Mouse (Mus musculus) thymus, adult 18-20 months (tissue): ENCODE data around the gene Cemip2.

ENCODE experiments used
- DNase-seq, 2 experiments: peaks; one replicate each; pipeline ENCODE4 v3.0.0; 2022; ENCODE audit warnings: mixed read lengths in 2 of 2

Gene Cemip2

DNA sequence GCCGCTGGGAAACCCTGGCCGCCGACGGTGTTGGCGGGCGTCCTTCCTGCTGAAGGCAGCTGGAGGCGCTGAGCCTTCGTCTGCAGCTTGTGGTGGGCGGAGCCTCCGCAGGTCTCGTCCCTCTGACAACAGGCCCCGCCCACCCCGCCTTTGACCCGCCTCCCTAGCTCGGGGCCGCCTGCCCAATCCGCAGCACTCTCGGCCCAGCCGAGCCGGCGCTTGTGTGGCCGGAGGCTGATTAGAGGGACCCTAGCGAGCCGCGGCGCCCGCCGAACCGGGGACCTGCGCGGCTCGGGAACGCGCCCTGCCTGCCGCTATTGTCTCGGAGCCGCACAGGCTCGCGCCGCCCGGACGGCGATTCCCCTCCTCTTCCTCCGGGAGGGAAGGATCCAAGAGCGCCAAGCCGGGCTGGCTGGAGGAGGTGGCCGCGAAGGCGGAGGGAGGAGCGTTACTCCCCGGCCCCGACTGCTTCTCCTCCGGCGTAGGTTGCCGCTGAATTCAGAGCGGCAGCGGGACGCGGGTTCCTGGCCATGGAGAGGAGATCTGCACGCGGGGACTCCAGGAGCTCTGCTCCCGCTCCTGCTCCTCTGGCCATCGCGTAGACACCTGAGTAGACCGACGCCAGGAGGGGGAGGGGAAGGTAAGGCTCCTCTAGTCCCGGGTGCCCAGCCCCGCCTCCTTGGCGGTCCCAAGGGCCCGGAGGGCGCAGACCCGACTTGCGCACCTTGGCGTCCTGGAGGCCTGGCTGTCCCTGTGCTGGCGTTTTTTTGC, at the start of gene Cemip2:
Gene Cemip2 (plus strand): TSS at position 196 of the 771 bp plus-strand sequence.
- peak; percentile 84 to 85 for DNase-seq

GRCm38 (mm10) chr19:21728342-21728741, 49.8 kb upstream of the Cemip2 start:
- DNase-seq: no peak

DNA sequence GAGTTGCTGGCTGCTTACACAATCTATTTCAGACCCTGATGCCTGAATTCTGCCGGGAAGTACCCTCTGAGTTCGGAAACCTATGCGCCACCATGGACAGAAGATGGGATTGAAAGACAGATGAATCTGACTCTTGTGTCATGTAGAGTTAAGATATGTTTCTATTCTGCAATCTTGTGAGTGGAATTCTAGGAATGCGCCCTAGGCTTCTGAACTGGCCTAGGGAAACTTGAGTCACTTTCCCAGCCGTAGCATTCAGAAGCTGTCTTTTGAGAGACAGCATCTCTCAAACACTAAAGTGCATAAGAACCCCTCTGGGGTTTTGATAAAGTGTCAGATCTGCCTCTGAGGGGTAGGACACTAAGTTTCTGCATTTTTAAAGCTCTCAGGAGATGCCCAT, 46.3 kb upstream of the Cemip2 start:
- DNase-seq: no peak

DNA sequence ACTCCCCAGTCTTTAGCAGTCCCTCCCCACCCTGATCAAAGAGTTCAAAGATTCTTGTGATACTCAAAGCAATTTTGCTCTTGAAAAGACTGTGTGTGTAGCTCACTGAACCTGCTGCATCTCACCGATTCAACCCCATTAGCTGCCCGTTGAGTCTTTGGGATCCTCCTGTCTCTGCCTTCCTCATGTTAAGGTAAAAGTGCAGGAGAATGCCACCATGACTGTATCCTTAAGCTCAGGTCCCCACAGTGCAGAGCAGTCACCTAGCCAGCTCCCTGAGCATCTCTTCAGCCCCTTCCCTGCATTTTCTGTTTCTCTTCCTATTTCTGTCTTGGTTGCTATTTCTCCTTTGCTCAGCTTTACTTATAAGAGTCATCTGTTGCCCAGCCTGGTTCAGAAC, 45.0 kb upstream of the Cemip2 start:
- DNase-seq: no peak

DNA sequence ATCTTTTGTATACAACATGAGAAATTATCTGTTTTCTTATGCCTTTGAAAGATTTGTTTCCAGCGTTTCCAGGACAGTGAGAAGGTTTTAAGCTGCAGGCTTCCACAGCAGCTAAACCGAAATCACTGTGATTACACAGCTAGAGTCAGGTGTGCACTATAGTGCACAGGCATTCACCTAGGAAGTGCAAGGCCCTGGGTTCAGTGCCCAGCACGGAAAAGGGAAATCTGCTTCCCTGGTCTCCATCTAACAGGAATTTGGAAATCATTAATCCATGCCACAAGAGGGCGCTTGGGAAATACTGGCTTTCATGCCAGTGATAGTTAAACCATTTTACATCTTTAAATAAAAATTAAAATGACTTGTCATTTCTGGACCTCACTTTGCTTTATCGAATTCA, 44.0 kb upstream of the Cemip2 start:
- DNase-seq: no peak

DNA sequence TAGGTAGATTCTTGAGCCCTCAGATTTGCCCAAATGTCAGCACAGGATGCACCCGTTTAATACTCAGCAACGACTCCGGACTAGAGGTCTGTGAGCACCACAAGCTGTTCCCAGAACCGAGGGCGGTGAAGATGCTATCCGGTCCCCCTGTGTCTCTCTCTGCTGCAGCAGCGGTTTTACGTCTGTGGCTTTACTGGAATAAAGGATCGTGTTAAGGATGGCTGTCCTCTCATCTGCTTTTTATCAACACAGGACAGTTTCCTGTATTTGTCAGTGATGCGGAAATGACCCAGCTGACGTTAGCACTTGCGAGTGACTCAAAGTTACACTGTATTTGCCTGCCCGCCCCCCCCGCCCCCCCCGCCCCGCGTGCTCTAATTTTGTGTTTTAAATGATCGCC, 40.7 kb upstream of the Cemip2 start:
- DNase-seq: no peak

GRCm38 (mm10) chr19:21737881-21738590, 40.1 kb upstream of the Cemip2 start:
- DNase-seq: no peak

GRCm38 (mm10) chr19:21738591-21739280, 39.4 kb upstream of the Cemip2 start:
- no peak for DNase-seq

DNA sequence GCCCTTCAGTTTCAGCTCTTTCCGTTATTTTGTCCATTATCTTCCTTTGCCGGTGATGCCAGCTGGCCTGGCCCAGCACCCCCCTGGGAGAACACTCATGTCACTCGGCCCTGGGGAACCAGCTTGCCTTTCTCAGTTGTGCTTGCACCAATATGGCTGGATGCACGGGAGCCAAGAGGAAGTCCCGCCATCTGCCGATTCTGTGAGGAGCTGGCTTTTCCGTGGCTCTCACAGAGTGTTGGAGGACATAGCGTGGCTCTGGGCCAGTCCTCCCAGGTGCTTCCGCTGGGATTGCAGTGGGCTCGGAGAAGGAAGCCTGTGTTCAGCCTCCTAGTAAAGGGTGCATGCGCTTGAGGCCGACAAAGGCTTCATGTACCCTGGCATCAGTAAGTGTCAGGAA, 36.0 kb upstream of the Cemip2 start:
- DNase-seq: no peak

- no peak for DNase-seq
Measured at GRCm38 (mm10) chr19:21745586-21745985, 32.6 kb upstream of the Cemip2 start.

GRCm38 (mm10) chr19:21747356-21747755, 30.8 kb upstream of the Cemip2 start:
- DNase-seq: peak; percentile 11 to 25

- DNase-seq: no peak
Measured at GRCm38 (mm10) chr19:21750154-21750553, 28.0 kb upstream of the Cemip2 start.

DNA sequence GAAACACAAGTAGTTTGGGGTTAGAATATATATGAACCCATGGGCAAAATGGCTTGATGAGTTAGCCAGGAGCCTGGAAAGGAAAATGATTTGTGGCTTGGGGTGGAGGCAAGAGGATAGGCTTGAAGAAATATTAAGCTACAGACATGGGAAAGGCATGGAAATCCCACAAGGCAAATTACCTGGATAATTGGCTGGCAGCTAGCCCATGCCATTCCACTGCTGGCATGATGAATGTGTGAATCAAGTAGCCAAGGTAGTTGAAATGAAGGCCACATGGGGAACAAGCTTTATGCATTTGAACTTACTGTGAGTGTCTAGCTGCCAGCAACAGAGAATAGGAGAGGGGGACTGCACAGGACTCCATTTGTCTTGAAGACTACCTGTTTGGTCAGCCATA, 16.5 kb upstream of the Cemip2 start:
- DNase-seq: no peak

DNA sequence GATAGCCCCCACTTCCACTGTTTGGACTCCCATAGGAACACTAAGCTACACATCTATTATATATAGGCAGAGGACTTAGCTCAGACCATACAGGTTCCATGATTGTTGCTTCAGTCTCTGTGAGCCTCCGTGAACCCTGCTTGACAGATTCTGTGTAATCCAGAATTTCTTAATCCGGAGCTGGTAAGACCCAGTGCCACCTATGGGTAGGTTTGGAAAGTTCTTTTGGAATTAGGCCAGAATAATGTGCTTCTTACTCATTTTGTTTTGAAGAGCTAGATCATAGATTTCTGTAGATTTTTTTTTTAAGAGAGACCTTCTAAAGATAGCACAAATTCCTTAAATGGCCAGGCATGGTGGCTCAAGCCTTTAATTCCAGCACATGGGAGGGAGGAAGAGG, 14.1 kb upstream of the Cemip2 start:
- DNase-seq: no peak

GRCm38 (mm10) chr19:21764738-21765137, 13.4 kb upstream of the Cemip2 start:
- no peak for DNase-seq

- no peak for DNase-seq
Measured at GRCm38 (mm10) chr19:21767500-21768045, 10.6 kb upstream of the Cemip2 start.

DNA sequence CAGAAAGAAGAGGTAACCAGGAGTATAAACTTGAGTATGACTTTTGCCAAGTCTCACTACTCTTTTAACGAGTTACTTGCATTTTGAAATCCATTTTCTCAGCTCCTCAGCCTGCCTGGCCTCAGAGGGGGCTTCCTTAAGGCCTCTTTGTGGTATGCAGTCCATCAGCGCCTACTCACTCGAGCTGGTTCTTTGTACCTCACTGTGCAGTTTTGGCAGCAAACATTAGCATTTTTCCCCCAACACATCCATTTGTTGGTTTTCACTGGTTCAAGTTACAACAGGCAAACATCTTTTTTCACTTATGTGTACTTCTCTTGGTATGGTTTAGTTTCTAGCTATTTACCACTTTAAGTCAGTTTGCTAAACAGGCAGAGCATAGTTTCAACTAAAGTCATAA, 8.3 kb upstream of the Cemip2 start:
- no peak for DNase-seq

- DNase-seq: no peak
Measured at GRCm38 (mm10) chr19:21771586-21771985, 6.6 kb upstream of the Cemip2 start.

GRCm38 (mm10) chr19:21773621-21774020, 4.5 kb upstream of the Cemip2 start:
- no peak for DNase-seq

DNA sequence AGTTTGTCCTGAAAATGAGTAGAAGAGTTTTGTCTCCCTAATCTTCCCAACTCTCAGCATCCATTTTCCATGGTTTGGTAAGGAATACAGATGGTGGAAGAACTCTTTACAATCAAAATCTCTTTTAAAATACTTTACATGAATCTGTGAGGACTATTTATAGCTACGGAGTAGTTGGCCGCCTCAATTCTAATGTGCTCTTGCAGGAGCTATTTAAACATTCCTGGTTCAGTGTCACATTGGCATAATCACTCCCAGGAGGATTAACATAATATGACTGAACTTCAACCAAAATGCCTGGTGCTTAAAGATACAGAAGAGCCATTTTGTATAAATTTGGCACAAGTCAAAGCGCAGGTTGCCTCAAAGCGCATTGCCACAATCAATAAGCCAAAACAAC, 2.5 kb upstream of the Cemip2 start:
- no peak for DNase-seq

DNA sequence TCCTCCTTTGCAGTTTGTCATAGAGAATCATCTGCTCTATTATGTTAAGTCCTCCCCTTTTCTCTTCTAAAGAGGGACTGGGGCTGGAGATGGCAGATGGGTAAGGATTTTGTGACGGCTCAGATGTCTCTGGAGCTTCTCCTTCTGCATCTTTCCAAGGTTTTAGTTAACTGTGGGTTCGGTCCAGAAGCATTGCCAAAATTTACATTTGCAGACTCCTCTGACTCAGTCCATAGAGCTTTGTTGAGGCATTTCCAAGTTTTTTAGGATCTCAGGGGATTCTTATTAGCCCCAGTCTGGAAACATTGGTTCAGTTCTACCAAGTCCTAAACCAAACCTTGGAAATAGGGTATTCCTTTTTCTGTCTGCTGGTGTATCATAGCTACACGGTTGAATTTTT, 1.5 kb upstream of the Cemip2 start:
- DNase-seq: no peak

- peak; percentile 13 to 21 for DNase-seq
Measured at GRCm38 (mm10) chr19:21777171-21777731, 891 bp upstream of the Cemip2 start.

- no peak for DNase-seq
Measured at GRCm38 (mm10) chr19:21779106-21779505, 964 bp downstream of the Cemip2 start.
